Mouse (Mus musculus): ENCODE data around the gene Etl4. TPM values are rescaled to one million over a fixed set of nuclear protein-coding genes. Genes with fewer than 3 reads are reported as not detected.

Etl4 gene
- polyA plus RNA-seq, 2 experiments: 2.2 to 2.3 TPM

- H3K4me3 ChIP-seq (ENCODE audit: insufficient read depth in 1 of 2, low read depth in 2 of 2, low read length in 2 of 2): no peak overlapping the region
- H3K4me1 ChIP-seq (replicated peaks; ENCODE audit: control insufficient read depth in 2 of 2, insufficient read depth in 2 of 2, low read length in 1 of 2): no peaks in the 10 kb centered on the region
- WGBS (ENCODE audit: insufficient replicate concordance): 15% methylated on average over 4 of the region's 4 CpGs
- H3K9me3 ChIP-seq (ENCODE audit: control insufficient read depth, low read length): no peaks in the 10 kb centered on the region
- no peak overlapping the region for H3K9ac ChIP-seq (replicated peaks)
- no peak for ATAC-seq (ENCODE audit: insufficient read depth)
- no peaks in the 10 kb centered on the region for H3K27me3 ChIP-seq (ENCODE audit: control insufficient read depth, insufficient read depth, low read length)
- no peaks in the 10 kb centered on the region for H3K36me3 ChIP-seq (replicated peaks; ENCODE audit: control insufficient read depth, insufficient read depth, low read depth)
- no peak for DNase-seq (ENCODE audit: low read depth in 3 of 3, low spot score in 3 of 3)
- no peak for TF ChIP-seq CTCF (IDR thresholded peaks at IDR 0.05; ENCODE audit: low read depth)
- no peak overlapping the region for H3K4me2 ChIP-seq (ENCODE audit: low read depth)
- no peak overlapping the region for H3K27ac ChIP-seq
Observed at GRCm38 (mm10) chr2:20294596-20294995, 385.0 kb downstream of the Etl4 start.

GRCm38 (mm10) chr2:20302517-20302916 lies 392.9 kb downstream of the Etl4 start:
- H3K4me2 ChIP-seq (ENCODE audit: low read depth): no peak overlapping the region
- TF ChIP-seq EP300 (IDR thresholded peaks at IDR 0.05; ENCODE audit: low read depth): no peak
- TF ChIP-seq CTCF (IDR thresholded peaks at IDR 0.05; ENCODE audit: low read depth): no peak

GRCm38 (mm10) chr2:20324954-20325353 lies 415.4 kb downstream of the Etl4 start:
- 42% methylated on average over 1 of the region's 1 CpGs for WGBS (ENCODE audit: insufficient replicate concordance)
- Histone ChIP-seq H3K36me3 (replicated peaks; ENCODE audit: control insufficient read depth, insufficient read depth, low read depth) (no peaks in the 10 kb centered on the region), H3K27ac (no peak overlapping the region), H3K4me1 (replicated peaks; ENCODE audit: control insufficient read depth in 2 of 2, insufficient read depth in 2 of 2, low read length in 1 of 2) (no peaks in the 10 kb centered on the region), H3K9ac (replicated peaks) (no peak overlapping the region), H3K4me3 (ENCODE audit: insufficient read depth in 1 of 2, low read depth in 2 of 2, low read length in 2 of 2) (no peak overlapping the region), H3K27me3 (ENCODE audit: control insufficient read depth, insufficient read depth, low read length) (no peaks in the 10 kb centered on the region), H3K9me3 (ENCODE audit: control insufficient read depth, low read length) (no peaks in the 10 kb centered on the region), H3K4me2 (ENCODE audit: low read depth) (no peak overlapping the region)
- DNase-seq (ENCODE audit: low read depth in 3 of 3, low spot score in 3 of 3): no peak
- ATAC-seq (ENCODE audit: insufficient read depth): no peak
- TF ChIP-seq EP300 (IDR thresholded peaks at IDR 0.05; ENCODE audit: low read depth) (no peak), CTCF (IDR thresholded peaks at IDR 0.05; ENCODE audit: low read depth) (no peak)

More at GRCm38 (mm10) chr2:20302517-20302916, 392.9 kb downstream of the Etl4 start:
- no peak overlapping the region for H3K4me3 ChIP-seq (ENCODE audit: insufficient read depth in 1 of 2, low read depth in 2 of 2, low read length in 2 of 2)
- no peak overlapping the region for H3K27ac ChIP-seq
- H3K4me1 ChIP-seq (replicated peaks; ENCODE audit: control insufficient read depth in 2 of 2, insufficient read depth in 2 of 2, low read length in 1 of 2): no peaks in the 10 kb centered on the region
- H3K36me3 ChIP-seq (replicated peaks; ENCODE audit: control insufficient read depth, insufficient read depth, low read depth): no peaks in the 10 kb centered on the region
- ATAC-seq (ENCODE audit: insufficient read depth) (no peak), DNase-seq (ENCODE audit: low read depth in 3 of 3, low spot score in 3 of 3) (no peak)
- WGBS (ENCODE audit: insufficient replicate concordance): 69% methylated on average over 3 of the region's 3 CpGs
- no peak overlapping the region for H3K9ac ChIP-seq (replicated peaks)
- no peaks in the 10 kb centered on the region for H3K9me3 ChIP-seq (ENCODE audit: control insufficient read depth, low read length)
- no peaks in the 10 kb centered on the region for H3K27me3 ChIP-seq (ENCODE audit: control insufficient read depth, insufficient read depth, low read length)

- H3K27me3 ChIP-seq (ENCODE audit: control insufficient read depth, insufficient read depth, low read length): no peaks in the 10 kb centered on the region
Observed at GRCm38 (mm10) chr2:20336176-20336575, 426.6 kb downstream of the Etl4 start.

GRCm38 (mm10) chr2:20339016-20339734 lies 429.6 kb downstream of the Etl4 start:
- H3K4me3 ChIP-seq (ENCODE audit: insufficient read depth in 1 of 2, low read depth in 2 of 2, low read length in 2 of 2): no peak overlapping the region

More at GRCm38 (mm10) chr2:20336176-20336575, 426.6 kb downstream of the Etl4 start:
- DNase-seq (ENCODE audit: low read depth in 3 of 3, low spot score in 3 of 3) (no peak), ATAC-seq (ENCODE audit: insufficient read depth) (no peak)
- Histone ChIP-seq H3K36me3 (replicated peaks; ENCODE audit: control insufficient read depth, insufficient read depth, low read depth) (no peaks in the 10 kb centered on the region), H3K4me2 (ENCODE audit: low read depth) (no peak overlapping the region), H3K9ac (replicated peaks) (no peak overlapping the region), H3K4me1 (replicated peaks; ENCODE audit: control insufficient read depth in 2 of 2, insufficient read depth in 2 of 2, low read length in 1 of 2) (no peaks in the 10 kb centered on the region), H3K27ac (no peak overlapping the region), H3K9me3 (ENCODE audit: control insufficient read depth, low read length) (no peaks in the 10 kb centered on the region), H3K4me3 (ENCODE audit: insufficient read depth in 1 of 2, low read depth in 2 of 2, low read length in 2 of 2) (no peak overlapping the region)
- TF ChIP-seq CTCF (IDR thresholded peaks at IDR 0.05; ENCODE audit: low read depth) (no peak), EP300 (IDR thresholded peaks at IDR 0.05; ENCODE audit: low read depth) (no peak)
- WGBS (ENCODE audit: insufficient replicate concordance): 71% methylated on average over 6 of the region's 6 CpGs

More at GRCm38 (mm10) chr2:20339016-20339734, 429.6 kb downstream of the Etl4 start:
- 56% methylated on average over 7 of the region's 7 CpGs for WGBS (ENCODE audit: insufficient replicate concordance)
- no peak for DNase-seq (ENCODE audit: low read depth in 3 of 3, low spot score in 3 of 3)
- no peaks in the 10 kb centered on the region for H3K27me3 ChIP-seq (ENCODE audit: control insufficient read depth, insufficient read depth, low read length)
- TF ChIP-seq CTCF (IDR thresholded peaks at IDR 0.05; ENCODE audit: low read depth) (no peak), EP300 (IDR thresholded peaks at IDR 0.05; ENCODE audit: low read depth) (no peak)
- no peaks in the 10 kb centered on the region for H3K9me3 ChIP-seq (ENCODE audit: control insufficient read depth, low read length)
- no peak overlapping the region for H3K9ac ChIP-seq (replicated peaks)
- H3K27ac ChIP-seq: no peak overlapping the region
- no peaks in the 10 kb centered on the region for H3K36me3 ChIP-seq (replicated peaks; ENCODE audit: control insufficient read depth, insufficient read depth, low read depth)
- ATAC-seq (ENCODE audit: insufficient read depth): no peak
- H3K4me1 ChIP-seq (replicated peaks; ENCODE audit: control insufficient read depth in 2 of 2, insufficient read depth in 2 of 2, low read length in 1 of 2): no peaks in the 10 kb centered on the region
- H3K4me2 ChIP-seq (ENCODE audit: low read depth): no peak overlapping the region

All from liver, embryonic 14.5 days (tissue).